Mouse (Mus musculus) forebrain, embryonic 13.5 days (tissue): Measurements from ENCODE around the gene Upk2. TPM values are rescaled to one million over a fixed set of nuclear protein-coding genes. Genes with fewer than 3 reads are reported as not detected.

Experiments
- ATAC-seq: fragments of 200-750 bp; cut with Nextera tagmentation; 2 replicates; pipeline ENCODE4 v1.8.0; 2017
- H3K27ac ChIP-seq: fragments of 300-500 bp; sonication (generic); 2 replicates; pipeline ENCODE4 v1.5.1; 2015; ENCODE audit warnings: inconsistent platforms, mild to moderate bottlenecking, moderate library complexity
- H3K27me3 ChIP-seq: fragments of 300-500 bp; sonication (generic); 2 replicates; pipeline ENCODE4 v1.6.1; 2015; ENCODE audit warnings: mild to moderate bottlenecking, inconsistent platforms
- H3K36me3 ChIP-seq: fragments of 300-500 bp; sonication (generic); 2 replicates; pipeline ENCODE4 v1.6.1; 2015; ENCODE audit warnings: mild to moderate bottlenecking, inconsistent platforms; ENCODE audit not compliant: poor library complexity, severe bottlenecking
- H3K4me1 ChIP-seq: fragments of 300-500 bp; sonication (generic); 2 replicates; pipeline ENCODE4 v1.6.1; 2015; ENCODE audit warnings: inconsistent platforms
- H3K4me2 ChIP-seq: fragments of 300-500 bp; sonication (generic); 2 replicates; pipeline ENCODE4 v1.6.1; 2015; ENCODE audit warnings: inconsistent platforms, mild to moderate bottlenecking, moderate library complexity
- H3K4me3 ChIP-seq: fragments of 300-500 bp; sonication (generic); 2 replicates; pipeline ENCODE4 v1.5.1; 2015; ENCODE audit warnings: mild to moderate bottlenecking, inconsistent platforms
- H3K9ac ChIP-seq: fragments of 300-500 bp; sonication (generic); 2 replicates; pipeline ENCODE4 v1.6.1; 2015; ENCODE audit warnings: mild to moderate bottlenecking, inconsistent platforms
- H3K9me3 ChIP-seq: fragments of 300-500 bp; sonication (generic); replicated peaks from 2 replicates; pipeline ENCODE4 v1.6.1; 2016; ENCODE audit warnings: inconsistent platforms
- WGBS: fragments of 180-500 bp; shearing (Covaris S2); methylation state at CpG from one replicate; pipeline ENCODE4 v1.1.7; 2015; 5-methylcytosine and 5-hydroxymethylcytosine counted together
- polyA plus RNA-seq: library from polyadenylated mRNA; unstranded; fragments of >200 nt; fragmentation: Nextera tagmentation; extraction: Ambion mirVana; gene quantifications from 2 replicates; pipeline ENCODE4 v1.2.1, GENCODE M21; 2015

Upk2 gene
- polyA plus RNA-seq: not detected in 2 replicates

DNA sequence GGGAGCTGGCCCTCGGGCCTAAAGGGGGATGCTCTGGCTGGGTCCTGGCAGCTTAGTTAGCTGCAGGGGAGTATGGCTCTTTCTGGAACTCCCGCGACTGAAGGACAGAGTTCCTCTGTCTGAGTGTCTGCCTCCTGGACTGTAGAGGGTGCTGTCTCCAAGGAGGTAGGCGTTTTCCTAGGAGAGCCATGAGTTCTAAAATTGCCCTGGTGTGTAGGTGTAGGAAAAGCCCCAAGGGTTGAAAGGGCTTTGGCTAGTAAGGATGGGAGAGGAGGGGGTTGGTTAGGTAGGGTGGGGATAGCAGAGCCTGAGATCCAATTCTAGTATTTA, at the start of gene Upk2:
TSS of gene Upk2 (minus strand) at position 86 of the 330 bp plus-strand sequence.
- no peaks in the 10 kb centered on the region for H3K9me3 ChIP-seq
- H3K27ac ChIP-seq: 0 out of 2 replicates have a peak within 1 kb of the TSS, but pooled peaks have one; percentile 1
- H3K27me3 ChIP-seq: peaks cover 14% of the 10 kb centered on the region
- H3K9ac ChIP-seq: peak within 1 kb of the TSS; percentile 22; the same call in 1 of the 2 replicates
- no peak within 1 kb of the TSS for H3K4me3 ChIP-seq
- ATAC-seq: no peak
- no peak within 1 kb of the TSS for H3K4me2 ChIP-seq
- peaks cover 40% of the 10 kb centered on the region for H3K4me1 ChIP-seq
- WGBS: 16% methylated on average over 4 of the region's 4 CpGs
- H3K36me3 ChIP-seq: no peaks in the 10 kb centered on the region

DNA sequence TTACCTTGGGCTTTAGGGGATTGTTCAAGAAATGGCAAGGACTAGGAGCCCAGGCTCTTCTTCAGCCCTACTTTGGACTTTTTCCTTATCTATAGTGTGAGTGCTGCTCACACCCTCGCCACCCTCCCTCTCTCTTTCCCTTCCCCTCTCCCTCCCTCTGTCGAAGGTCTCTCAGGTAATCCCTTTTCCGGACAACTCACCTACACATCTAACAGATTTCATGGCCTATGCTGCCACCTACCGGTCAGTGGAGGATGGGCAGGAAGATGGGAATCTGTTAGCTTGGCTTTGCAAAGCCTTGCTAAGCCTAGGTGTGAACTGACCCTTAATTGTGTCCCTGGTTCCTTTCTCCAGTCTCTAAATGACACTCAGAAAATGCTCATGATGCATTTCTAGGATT, 47.2 kb upstream of the Upk2 start:
- WGBS: 2% methylated on average over 4 of the region's 4 CpGs
- Histone ChIP-seq H3K27ac (no peak overlapping the region), H3K9ac (no peak overlapping the region), H3K27me3 (no peaks in the 10 kb centered on the region), H3K36me3 (peaks cover 48% of the 10 kb centered on the region), H3K4me3 (no peak overlapping the region), H3K4me1 (peaks cover 64% of the 10 kb centered on the region), H3K4me2 (peak overlapping the region; percentile 16; the same call in 1 of the 2 replicates), H3K9me3 (no peaks in the 10 kb centered on the region)
- no peak for ATAC-seq

DNA sequence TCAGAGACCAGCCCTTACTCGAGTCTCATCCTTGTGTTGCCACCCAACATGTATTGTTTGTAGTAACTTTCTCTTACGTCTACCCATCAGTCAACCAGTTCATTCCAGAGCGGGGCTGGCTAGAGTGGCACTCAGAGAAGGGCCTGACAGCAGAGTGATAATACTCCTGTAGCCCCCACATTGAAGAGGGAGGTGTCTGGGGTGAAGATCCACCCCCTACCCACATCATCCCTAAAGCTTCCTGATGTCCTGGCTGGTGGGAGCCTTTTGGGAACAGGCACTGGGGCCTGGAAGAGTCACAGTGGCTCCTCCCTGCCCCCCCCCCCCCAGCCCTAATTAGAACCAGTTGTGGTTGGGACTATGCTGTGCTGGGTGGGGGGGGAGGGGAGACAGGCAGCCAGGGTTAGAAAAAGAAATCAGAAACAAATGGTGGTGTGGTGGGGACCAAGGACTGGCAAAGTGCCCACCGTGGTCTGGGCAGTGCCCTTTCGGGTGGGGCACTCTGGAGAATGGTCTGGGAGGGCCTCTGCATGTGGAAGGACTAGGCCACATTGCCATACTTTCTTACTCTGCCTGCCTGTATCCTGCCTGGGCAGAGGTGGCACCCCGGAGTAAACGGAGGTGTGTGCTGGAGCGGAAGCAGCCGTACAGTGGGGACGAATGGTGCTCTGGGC, 46.6 kb upstream of the Upk2 start:
- Histone ChIP-seq H3K9ac (0 out of 2 replicates have a peak overlapping the region, but pooled peaks have one; percentile 18), H3K36me3 (peaks cover 41% of the 10 kb centered on the region), H3K4me1 (peaks cover 71% of the 10 kb centered on the region), H3K27me3 (no peaks in the 10 kb centered on the region), H3K4me2 (peak overlapping the region; percentile 16), H3K9me3 (no peaks in the 10 kb centered on the region), H3K27ac (peak overlapping the region; percentile 95; the same call in 1 of the 2 replicates), H3K4me3 (no peak overlapping the region)
- 50% methylated on average over 10 of the region's 10 CpGs for WGBS
- no peak for ATAC-seq

DNA sequence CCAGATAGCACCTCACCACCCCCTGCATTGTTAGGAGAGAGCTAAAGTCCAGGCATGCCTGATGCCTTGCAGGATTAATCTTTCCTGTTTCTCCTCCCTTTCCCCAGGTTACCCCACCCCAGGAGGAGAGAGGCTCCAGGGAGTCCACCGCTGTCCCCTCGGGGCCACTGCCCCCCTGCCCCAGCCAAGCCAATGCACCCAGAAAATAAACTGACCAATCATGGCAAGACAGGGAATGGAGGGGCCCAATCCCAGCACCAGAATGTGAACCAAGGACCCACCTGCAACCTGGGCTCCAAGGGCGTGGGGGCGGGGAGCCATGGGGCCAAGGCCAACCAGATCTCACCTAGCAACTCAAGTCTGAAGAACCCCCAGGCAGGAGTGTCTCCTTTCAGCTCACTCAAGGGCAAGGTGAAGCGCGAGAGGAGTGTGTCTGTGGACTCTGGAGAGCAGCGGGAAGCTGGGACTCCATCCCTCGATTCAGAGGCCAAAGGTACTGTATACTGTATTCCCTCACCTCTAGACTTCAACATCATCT, 45.9 kb upstream of the Upk2 start:
- peak overlapping the region; percentile 84 for H3K4me2 ChIP-seq

DNA sequence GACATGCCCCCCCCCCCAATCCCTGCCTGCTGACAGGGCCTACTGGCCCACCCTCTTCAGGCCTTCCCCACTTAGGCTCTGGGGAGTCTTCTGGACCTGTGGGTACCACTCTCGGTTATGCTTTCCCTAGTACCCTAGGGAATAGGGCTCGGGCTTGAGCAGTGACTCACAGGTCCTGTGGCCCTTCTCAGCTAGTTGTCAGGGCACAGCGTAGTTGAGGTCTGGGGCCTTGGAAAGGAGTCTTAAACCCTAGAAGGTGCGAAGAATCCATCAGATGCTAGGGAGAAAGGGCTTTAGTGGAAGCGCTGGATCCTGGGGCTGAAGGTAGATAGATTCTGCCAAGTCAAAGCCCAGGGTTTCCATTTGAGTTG, 45.4 kb upstream of the Upk2 start:
- Histone ChIP-seq H3K9me3 (no peaks in the 10 kb centered on the region), H3K27ac (peak overlapping the region; percentile 95), H3K27me3 (no peaks in the 10 kb centered on the region), H3K4me2 (peak overlapping the region; percentile 84), H3K9ac (peak overlapping the region; percentile 68), H3K4me1 (peaks cover 71% of the 10 kb centered on the region), H3K4me3 (peak overlapping the region; percentile 43), H3K36me3 (peaks cover 29% of the 10 kb centered on the region)
- peak; percentile 1; the same call in 1 of the 2 replicates for ATAC-seq
- WGBS: 36% methylated on average over 5 of the region's 5 CpGs

More for the DNA sequence above, 45.9 kb upstream of the Upk2 start:
- H3K36me3 ChIP-seq: peaks cover 35% of the 10 kb centered on the region
- no peaks in the 10 kb centered on the region for H3K9me3 ChIP-seq
- no peaks in the 10 kb centered on the region for H3K27me3 ChIP-seq
- H3K9ac ChIP-seq: peak overlapping the region; percentile 68
- 52% methylated on average over 8 of the region's 8 CpGs for WGBS
- no peak overlapping the region for H3K4me3 ChIP-seq
- H3K4me1 ChIP-seq: peaks cover 71% of the 10 kb centered on the region
- H3K27ac ChIP-seq: peak overlapping the region; percentile 95; the same call in 1 of the 2 replicates
- no peak for ATAC-seq

DNA sequence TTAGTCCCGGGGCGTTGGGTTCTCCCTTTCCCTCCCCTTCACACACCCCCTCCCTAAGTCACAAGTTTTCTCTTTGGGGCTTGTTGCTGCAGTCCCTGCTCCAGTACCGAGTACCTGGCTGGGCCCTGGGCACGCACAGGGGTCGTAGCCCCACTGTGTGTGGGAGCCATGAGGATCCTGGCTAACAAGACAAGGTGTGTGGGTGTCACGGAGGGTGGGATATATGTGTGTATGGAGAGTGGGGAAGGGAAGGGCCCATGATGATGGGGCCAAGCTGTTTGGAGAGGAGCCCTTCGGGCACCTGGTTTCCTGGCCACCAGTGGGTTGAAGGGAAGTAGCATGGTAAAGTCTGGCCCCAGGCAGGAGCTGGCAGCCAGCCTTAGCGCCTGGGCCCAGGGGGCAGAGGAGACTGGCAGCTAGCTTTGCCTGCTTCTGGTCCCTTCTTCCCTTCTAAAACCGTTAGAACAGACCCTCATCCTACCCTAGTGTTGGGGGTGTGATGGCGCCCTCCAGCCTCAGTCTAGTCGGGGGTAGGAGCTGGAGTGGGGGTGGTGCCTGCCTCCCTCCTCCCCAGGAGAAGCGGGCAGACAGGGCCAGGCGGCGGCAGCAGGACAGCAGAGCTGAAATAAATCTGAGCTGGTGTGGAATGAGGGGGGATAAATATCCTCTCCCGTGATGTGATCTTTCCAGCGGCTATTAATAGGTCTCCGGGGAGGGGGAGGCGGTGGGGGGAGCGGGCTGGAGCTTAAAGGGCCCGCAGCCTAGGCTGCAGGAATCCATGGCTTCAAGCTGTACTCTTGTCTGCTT, 44.8 kb upstream of the Upk2 start:
- peaks cover 72% of the 10 kb centered on the region for H3K4me1 ChIP-seq
- H3K36me3 ChIP-seq: peaks cover 23% of the 10 kb centered on the region
- peak; percentile 25 for ATAC-seq
- H3K9ac ChIP-seq: peak overlapping the region; percentile 68
- H3K4me2 ChIP-seq: peak overlapping the region; percentile 84
- WGBS: 3% methylated on average over 20 of the region's 20 CpGs
- H3K9me3 ChIP-seq: no peaks in the 10 kb centered on the region
- H3K4me3 ChIP-seq: peak overlapping the region; percentile 43
- peak overlapping the region; percentile 95 for H3K27ac ChIP-seq
- no peaks in the 10 kb centered on the region for H3K27me3 ChIP-seq

DNA sequence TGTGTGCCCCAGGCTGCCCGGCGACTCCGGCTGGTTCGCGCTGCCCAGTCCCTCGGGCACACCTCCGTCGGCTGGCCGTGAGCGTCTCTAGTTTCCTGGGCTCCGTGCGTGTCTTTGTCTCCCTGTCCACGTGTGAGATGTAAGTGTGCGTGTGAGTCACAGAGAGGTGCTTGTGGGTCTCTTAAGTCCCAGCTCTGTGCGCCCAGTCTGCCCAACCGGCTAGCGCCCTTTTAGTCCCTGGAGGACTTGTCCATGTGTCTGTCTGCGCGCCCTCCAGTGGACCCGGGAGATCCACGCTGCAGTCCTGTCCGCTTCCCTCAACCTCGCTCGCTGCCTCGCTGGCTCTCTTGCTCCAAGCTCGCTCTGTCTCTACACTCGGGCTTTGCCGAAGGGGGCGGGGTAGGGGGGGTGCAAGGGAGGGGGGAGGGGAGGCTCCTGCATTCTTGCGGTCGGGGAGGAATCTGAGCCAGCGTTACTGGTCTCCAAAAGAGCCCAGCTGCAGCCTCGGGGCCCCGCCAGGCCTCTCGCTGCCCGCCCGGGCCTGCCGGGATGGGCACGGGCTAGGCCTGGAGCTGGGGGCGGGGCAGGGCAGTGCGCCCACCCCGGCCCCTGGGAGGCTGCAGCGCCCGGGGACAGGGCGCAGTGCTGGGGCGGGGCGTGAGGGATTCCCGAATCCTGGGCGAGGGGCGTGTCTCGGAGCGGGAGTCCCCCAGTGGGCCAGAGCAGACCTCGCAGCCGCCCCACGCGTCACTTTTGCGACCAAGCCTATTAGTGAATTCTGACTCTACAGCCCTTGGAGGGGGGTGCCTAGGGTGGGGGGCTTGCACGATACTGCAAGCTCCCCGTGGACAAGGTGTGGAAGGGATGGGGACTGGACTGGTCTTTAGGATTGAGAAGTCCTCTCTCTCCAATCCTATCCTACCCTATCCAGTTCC, 43.9 kb upstream of the Upk2 start:
- peaks cover 81% of the 10 kb centered on the region for H3K4me1 ChIP-seq
- peaks cover 19% of the 10 kb centered on the region for H3K36me3 ChIP-seq
- no peaks in the 10 kb centered on the region for H3K9me3 ChIP-seq
- peak overlapping the region; percentile 95 for H3K27ac ChIP-seq
- H3K27me3 ChIP-seq: no peaks in the 10 kb centered on the region
- under 1% methylated on average over 59 of the region's 59 CpGs for whole genome bisulfite sequencing
- H3K9ac ChIP-seq: peak overlapping the region; percentile 68
- ATAC-seq: peak; percentile 80
- peak overlapping the region; percentile 43 for H3K4me3 ChIP-seq
- H3K4me2 ChIP-seq: peak overlapping the region; percentile 84

DNA sequence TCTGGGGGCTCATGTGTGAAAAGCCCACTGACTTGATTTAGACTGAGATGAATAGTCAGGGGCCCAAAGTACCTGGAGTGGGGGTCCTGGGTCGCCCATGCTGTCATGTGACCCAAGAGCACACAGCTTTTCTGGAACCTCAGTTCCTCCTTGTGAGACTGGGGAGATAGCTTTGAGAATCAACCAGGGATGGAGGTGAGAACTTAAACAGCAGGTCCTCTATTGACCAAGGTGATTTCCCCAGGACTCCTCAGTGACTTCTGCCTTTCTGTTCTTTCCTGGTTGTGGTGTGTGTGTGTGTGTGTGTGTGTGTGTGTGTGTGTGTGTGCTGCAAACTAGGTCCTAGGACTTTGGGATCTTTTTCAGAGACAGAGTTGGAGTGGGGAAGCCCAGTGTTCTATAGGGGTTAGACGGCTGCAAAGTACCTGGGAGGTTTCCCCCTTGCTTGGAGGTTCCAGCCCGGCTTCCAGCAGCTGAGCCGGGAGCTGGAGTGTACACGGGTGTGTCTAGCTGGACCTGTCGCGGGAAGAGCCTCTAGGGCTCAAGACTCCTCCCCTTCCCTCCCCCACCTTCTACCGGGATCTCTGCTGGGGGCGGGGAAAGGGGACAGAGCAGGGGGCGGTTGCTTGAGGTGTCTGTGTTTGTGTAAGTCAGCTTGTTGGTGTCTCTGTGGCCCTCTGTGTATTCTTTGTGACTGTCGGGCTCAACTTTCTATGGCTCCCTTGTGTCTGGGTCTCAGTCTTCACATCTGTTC, 43.0 kb upstream of the Upk2 start:
- Histone ChIP-seq H3K36me3 (peaks cover 13% of the 10 kb centered on the region), H3K27me3 (no peaks in the 10 kb centered on the region), H3K4me1 (peaks cover 90% of the 10 kb centered on the region), H3K27ac (peak overlapping the region; percentile 95), H3K9ac (peak overlapping the region; percentile 68), H3K9me3 (no peaks in the 10 kb centered on the region), H3K4me3 (peak overlapping the region; percentile 43), H3K4me2 (peak overlapping the region; percentile 84)
- ATAC-seq: no peak
- WGBS: 2% methylated on average over 11 of the region's 11 CpGs

DNA sequence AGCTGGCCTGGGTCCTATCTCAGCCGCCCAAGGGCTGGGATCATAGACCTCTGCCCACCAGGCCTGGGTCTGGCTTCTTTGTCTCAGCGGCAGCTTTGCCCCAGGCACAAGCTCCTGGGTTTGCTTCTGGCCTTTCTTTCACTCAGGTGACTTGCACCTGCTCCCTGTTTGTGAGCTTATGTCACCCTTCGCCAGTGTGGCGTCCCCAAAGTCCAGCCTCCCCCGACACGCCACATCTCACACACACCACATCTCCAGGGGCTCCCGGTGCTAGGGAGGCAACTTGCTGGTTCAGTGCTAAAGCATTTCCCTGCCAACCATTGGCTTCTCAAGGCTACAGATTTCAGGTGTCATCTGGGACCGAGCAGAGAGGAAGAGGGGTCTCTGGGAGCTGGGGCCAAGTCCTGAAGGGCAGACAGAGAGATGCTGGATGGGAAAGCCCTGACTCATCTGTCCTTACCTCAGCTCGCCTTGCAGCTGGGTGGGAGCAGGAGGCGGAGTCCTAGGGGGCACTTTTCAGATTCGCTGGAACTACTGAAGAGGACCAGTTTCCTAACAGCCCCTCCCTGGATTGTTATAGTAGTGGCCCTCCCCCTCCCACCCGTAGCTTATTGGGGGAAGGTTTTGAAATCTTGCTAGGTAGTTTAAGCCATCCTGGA, 42.2 kb upstream of the Upk2 start:
- H3K27me3 ChIP-seq: no peaks in the 10 kb centered on the region
- WGBS: 49% methylated on average over 12 of the region's 12 CpGs
- H3K4me3 ChIP-seq: no peak overlapping the region
- H3K4me2 ChIP-seq: no peak overlapping the region; the same call in 1 of the 2 replicates
- peak overlapping the region; percentile 5; the same call in 1 of the 2 replicates for H3K9ac ChIP-seq
- peak overlapping the region; percentile 1 for H3K27ac ChIP-seq
- peaks cover 93% of the 10 kb centered on the region for H3K4me1 ChIP-seq
- H3K36me3 ChIP-seq: peaks cover 14% of the 10 kb centered on the region
- no peaks in the 10 kb centered on the region for H3K9me3 ChIP-seq
- ATAC-seq: no peak

DNA sequence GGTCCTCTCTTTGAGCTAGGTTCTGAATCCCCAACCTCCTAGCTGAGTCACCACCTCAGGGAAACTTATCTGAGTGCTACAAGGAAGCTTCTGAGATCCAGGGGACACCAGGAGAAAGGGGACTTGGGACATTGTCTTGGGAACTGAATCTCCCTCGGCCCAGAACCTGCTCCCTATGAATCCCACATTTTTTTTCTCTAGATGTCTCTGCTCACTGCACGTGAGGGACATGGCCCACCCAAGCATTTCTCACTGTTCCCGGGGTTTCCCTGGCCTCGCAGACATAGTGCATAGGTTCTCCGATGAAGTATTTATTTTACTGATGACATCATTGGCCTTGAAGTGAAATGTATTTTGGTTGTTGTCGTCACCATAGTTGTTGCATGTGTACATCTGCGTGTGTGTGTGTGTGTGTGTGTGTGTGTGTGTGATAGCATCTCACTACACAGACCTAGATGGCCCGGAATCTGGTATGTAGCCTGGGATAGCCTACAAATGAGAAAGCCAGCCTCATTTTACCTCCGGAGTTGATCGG, 41.1 kb upstream of the Upk2 start:
- Histone ChIP-seq H3K27me3 (no peaks in the 10 kb centered on the region), H3K9me3 (no peaks in the 10 kb centered on the region), H3K4me1 (peaks cover 90% of the 10 kb centered on the region), H3K9ac (no peak overlapping the region), H3K36me3 (peaks cover 6% of the 10 kb centered on the region), H3K27ac (no peak overlapping the region; the same call in 1 of the 2 replicates), H3K4me3 (no peak overlapping the region), H3K4me2 (0 out of 2 replicates have a peak overlapping the region, but pooled peaks have one; percentile 43)
- WGBS: 87% methylated on average over 10 of the region's 10 CpGs
- ATAC-seq: no peak
